Mouse (Mus musculus) gastrocnemius, adult 18-20 months (tissue): Measurements from ENCODE around the gene Dpp6. TPM values are rescaled to one million over a fixed set of nuclear protein-coding genes. Genes with fewer than 3 reads are reported as not detected.

Experiments used
- DNase-seq: peaks from one replicate; pipeline ENCODE4 v3.0.0; 2021; ENCODE audit warnings: low spot score
- total RNA-seq, 2 experiments: library from RNA; stranded (reverse); gene quantifications; 2 replicates each; pipeline ENCODE4 v1.2.3; 2021

Gene Dpp6
- total RNA-seq, 2 experiments from 2014 or later = 0.57 to 0.59 TPM

DNA sequence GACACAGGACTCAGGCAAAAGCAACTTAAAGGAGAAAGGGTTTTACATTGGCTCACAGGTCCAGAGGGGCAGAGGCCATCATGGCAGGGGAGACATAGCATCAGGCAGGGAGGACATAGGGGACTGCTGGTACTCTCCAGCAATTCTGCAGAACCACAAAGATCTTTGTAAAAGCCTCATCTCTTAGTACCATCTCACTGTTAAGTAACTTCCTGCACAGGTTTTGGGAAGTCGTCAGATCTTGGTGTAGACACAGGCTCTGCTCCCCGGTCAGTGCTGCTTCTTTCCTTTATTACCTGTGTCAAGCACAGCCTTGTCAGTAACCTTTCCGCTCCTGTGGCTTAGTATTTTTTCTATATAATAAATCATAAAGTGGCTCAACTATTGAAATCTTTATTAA is 377.2 kb downstream of the Dpp6 start:
- DNase-seq = no peak

GRCm38 (mm10) chr5:27194975-27195374 is 378.0 kb downstream of the Dpp6 start:
- no peak for DNase-seq

- DNase-seq = no peak
Measured at GRCm38 (mm10) chr5:27200581-27201341, 383.8 kb downstream of the Dpp6 start.

DNA sequence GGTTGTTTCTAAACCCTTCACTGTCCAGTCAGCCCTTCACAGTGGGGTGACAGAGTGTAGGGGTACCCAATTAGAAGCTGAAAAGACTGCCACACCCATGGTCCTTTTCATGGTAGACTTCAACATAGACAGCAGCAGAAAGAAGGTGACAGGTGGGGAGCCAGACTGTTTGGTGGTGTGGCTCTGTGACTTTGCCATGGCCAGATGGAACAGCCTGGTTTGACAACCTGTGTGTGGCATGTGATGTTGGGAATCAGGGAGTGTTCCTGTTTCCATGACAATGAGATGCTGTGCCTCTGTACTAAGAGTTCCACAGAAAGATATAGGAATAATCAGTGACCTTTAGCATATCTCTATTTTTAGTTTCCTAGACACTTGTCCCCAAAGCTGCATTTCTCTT is 386.1 kb downstream of the Dpp6 start:
- DNase-seq = no peak

DNA sequence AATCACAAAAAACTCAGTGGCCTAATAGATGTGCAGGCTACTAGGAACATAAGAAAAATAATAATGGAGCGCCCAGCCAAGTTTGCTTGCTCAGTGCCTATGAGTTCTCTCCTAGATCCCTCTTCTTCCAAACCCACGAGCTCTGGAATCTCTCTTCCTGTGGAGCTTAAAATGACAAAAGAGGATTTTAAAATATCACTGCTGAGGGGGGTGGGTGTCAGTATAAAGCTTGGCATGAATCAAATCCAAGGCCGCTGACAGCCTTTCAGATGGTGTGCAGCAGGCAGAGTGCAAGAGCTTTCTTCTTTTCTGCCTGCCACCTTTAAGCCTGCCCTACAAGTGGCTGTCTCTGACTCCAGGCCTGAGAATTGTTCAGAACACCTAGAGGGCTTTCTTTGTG is 387.7 kb downstream of the Dpp6 start:
- no peak for DNase-seq

GRCm38 (mm10) chr5:27205754-27206153 is 388.8 kb downstream of the Dpp6 start:
- no peak for DNase-seq

DNA sequence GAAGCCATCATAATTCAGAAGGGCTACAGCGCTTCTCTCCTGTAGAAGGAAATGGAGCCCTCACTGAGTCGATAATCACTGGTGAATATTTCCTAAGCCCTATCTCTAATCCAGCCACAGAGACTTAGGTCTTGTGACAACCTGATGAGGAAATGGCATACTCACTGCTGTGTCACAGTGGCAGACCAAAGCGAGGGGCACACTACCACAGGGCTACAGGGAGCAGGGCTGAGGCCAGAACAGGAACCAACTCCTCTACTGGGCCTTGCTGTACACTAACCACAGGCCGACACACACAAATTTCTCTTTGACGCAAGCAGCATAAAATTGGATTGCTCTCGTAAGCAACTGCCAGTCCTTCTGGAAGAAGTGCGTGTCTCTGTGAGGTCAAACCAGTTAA is 389.2 kb downstream of the Dpp6 start:
- DNase-seq = no peak

DNA sequence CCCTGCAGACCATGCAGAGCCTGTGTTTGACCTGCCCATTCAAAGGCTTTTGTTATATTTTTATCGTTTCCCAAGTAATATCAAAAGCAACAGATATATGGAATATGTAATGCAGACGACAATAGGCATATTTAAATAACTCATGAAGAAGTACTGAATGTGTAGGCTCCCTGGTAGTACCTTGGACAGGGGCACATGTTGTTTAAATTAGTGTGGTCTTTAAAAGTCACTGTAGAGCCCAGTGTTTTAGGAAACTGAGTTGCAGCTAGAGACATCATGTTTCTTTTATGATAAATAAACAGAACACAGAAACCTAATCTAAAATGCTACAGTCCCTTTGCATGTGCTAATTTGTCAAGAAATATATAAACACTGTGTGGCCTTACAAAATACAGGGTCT is 403.1 kb downstream of the Dpp6 start:
- no peak for DNase-seq

DNA sequence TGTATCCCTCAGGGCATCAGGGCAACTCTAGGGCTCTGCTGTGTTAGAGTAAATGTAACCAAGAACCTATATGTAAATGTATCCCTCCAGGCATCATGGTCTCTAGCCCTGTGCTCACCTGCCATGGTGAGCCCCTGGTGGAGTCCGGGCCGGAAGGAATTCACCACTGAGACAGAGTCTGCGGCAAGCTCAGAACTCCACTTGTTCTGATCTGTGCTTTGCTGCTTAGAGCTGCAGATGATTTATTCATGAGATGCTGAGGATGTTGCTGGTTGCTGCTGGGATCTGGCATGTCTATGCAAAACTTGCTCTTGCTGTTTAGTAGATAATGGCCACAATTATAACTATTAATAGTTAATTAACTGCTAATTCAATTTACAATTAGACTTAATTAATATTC is 425.1 kb downstream of the Dpp6 start:
- DNase-seq = no peak

DNA sequence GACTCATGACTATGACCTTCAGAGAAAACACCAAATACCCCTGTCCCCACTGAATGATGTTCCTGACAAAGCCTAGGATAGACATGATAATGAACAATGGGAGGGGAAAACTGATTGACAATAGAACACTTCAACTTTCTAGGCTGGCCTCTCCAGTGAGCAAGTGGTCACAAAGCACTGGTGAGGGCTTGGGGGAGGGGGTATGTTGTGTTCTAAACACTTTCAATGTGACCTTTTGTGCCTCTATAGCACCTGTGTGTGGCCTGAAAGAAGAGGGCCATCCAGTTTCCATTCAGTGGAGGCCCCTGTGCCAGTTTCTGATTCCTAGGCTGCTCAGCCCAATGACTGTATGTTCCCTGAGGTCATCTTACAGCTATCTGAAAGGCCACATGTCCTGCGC is 426.2 kb downstream of the Dpp6 start:
- no peak for DNase-seq

DNA sequence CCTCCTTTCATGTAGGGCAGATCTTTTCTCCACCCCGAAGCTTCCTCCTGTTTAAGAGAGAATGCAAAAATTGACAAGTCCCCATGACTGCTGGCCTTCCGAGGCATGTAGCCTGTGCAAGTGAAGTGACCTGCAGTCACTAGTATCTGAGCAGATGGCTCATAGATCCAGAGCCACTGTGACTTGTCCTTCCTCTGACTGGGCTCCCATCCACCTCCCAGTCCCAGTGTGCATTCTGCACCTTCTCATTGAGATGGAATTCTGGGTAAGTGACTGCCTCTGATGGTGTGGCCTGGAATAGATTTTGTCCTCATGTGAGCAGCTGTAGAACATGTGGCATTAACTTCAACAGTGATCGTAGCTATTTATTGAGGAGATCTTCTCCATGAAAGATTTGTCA is 430.8 kb downstream of the Dpp6 start:
- DNase-seq = no peak

DNA sequence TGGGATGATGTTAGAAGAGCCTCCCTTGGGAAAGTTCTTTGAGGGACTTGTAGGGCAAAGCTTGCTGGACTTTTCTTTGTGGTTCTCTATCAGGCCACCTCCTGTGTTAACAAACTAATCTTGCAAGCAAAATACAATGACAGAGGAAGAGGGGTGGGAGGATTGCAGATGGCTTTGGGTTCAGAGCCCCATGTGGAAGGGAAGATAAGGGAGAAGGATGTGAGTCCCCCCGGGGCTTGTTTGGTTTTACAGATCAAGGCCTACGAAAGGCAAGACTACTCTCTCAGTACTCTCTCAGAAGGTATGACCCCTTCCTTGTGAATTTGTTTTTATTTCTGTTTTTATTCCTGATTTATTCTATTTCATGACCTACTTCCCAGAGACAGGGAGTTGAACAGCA is 431.7 kb downstream of the Dpp6 start:
- no peak for DNase-seq

- no peak for DNase-seq
Measured at GRCm38 (mm10) chr5:27249951-27250350, 432.9 kb downstream of the Dpp6 start.

GRCm38 (mm10) chr5:27250906-27251305 is 433.9 kb downstream of the Dpp6 start:
- no peak for DNase-seq

DNA sequence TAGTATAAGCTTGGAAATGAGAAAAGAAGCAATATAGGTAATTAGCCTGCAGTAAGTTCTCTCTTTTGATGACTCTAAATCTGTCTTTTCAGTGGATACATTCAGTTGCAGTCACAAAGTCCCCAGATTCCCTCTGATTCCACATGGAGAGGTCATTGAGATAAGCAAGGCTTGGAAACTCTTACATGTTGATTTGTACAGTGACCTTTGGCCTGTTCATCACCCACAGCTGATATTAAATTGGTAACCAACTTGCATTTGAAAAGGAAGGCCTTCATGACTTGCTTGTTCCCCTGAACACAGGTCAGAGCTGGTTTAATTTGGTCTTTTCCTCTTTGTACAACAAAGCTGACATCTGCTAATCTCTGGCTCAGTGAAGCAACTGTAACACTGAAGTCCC is 434.4 kb downstream of the Dpp6 start:
- no peak for DNase-seq

DNA sequence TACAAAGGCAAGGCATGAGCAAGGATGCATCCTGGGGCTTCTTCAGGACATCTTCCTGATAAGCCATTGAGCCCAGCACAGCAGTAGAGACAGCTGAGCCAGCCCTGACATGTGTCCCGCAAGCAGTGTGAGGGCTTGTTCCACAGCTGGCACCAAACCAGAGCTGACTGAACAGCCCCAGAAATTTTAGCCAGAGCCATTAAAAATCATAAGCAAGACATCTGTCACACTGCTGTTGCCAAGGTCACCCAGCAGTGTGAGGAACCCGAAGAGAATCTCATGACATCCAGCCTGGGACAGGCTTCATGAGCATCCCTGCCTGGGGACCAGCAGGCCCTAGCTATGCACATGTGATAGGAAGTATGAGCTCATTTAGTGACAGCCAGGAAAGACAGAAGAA is 438.2 kb downstream of the Dpp6 start:
- DNase-seq = no peak

DNA sequence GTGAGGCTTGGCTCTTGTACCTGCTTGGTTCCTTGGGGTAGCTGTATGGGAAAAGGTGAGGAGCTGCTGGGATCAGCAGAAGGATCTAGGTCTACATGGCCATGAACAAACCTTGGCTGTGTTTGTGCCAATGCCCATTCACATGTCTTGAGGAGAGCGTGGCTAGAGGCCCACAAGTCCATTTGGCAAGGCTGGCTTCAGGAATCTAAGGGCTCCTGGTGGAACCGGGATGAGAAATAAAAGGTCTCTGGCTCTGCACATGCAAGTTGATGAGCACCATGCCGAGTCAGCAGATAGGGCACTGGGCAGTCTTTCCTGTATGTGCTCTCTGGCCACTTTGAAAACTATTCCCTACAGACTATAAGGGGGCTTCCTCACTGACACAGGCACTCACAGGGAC is 441.6 kb downstream of the Dpp6 start:
- DNase-seq = no peak

- no peak for DNase-seq
Measured at GRCm38 (mm10) chr5:27261746-27262727, 445.0 kb downstream of the Dpp6 start.

DNA sequence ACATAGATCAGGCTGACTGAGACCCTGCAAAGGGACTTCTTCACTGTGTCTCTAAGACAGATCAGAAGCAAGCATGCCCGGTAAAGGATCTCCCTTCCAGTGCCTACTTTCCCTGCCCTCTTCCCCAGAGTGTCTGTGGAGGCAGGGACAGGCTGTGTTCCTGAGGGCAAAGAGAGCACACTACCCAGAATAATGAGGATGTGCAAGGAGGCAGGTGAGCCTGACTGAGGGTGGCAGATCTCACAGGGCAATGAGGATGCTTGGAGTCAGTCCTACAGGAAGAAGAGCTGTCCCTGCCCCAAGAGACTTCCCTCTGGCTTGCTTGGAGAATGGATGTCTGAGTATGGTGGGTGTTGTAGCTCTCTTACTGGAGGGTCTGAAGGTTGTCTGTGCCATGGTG is 445.7 kb downstream of the Dpp6 start:
- DNase-seq = no peak

- no peak for DNase-seq
Measured at GRCm38 (mm10) chr5:27265281-27265680, 448.3 kb downstream of the Dpp6 start.

- DNase-seq = no peak
Measured at GRCm38 (mm10) chr5:27271336-27271735, 454.3 kb downstream of the Dpp6 start.

DNA sequence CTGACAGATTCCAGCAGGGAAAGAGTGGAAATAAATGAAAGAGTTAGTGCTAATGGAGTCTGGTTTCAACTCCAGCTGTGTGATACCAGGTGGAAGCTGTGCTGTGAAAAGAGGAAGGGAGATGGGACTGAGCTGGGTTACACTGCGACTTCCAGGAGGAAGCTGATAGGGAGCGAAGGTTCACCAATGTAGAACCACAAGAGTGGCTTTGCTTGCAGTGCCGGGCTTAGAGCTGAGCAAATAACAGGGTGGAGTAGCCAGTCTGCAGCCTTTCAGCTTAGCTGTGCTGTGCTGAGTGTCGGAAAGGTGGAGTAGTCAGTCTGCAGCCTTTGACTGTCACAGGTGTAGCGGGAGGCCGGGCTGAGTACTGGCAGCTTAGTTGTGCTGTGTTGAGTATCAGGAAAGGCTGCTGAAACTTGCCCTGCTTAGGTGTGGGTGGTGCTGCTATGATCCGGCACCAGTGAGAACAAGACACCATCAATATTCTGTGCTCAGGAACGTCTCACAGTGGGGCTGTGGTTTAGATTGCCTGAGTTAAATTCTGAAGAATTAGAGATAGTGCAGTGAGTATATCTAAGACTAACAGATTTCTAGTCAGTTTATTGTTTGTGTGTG is 457.9 kb downstream of the Dpp6 start:
- no peak for DNase-seq
